Mouse (Mus musculus) adrenal gland, postnatal 14 days (tissue): Measurements from ENCODE around the gene Skp1a. TPM values are rescaled to one million over a fixed set of nuclear protein-coding genes. Genes with fewer than 3 reads are reported as not detected.
A peak's percentile ranks its signal among the peaks of the same experiment; 100 is the strongest.

Source experiments
- DNase-seq: peaks from one replicate; pipeline ENCODE4 v3.0.0; 2021; ENCODE audit warnings: mixed read lengths
- total RNA-seq: library from RNA; stranded (reverse); gene quantifications from 2 replicates; pipeline ENCODE4 v1.2.3, GENCODE M21; 2021

Gene Skp1a
- total RNA-seq, 1 experiment from 2014 or later: 321 TPM

GRCm38 (mm10) chr11:52253674-52254375 is 22.0 kb downstream of the Skp1a start:
- DNase-seq: peak; percentile 88

- DNase-seq: no peak
Observed at GRCm38 (mm10) chr11:52255077-52255476, 23.3 kb downstream of the Skp1a start.

DNA sequence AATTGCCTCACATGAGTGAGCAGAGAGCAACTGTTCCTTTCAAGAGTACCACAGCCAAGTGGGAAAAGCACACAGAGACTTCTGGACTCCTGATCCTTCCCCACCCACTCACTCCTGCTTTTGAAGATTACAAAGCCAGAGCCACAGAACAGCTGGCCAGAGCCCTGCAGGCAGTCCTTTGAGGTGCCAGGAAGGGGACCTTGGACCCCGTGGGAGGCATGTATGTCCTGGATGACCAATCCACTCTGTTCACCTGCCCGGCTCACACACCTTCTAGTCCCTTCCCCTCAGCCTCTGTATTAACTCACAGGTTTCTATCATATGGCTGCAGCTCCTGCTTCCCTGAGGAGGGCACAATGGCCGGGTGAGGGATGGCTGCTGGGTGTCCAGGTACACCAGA is 25.6 kb downstream of the Skp1a start:
- DNase-seq: no peak

GRCm38 (mm10) chr11:52258711-52259110 is 26.9 kb downstream of the Skp1a start:
- DNase-seq: no peak

DNA sequence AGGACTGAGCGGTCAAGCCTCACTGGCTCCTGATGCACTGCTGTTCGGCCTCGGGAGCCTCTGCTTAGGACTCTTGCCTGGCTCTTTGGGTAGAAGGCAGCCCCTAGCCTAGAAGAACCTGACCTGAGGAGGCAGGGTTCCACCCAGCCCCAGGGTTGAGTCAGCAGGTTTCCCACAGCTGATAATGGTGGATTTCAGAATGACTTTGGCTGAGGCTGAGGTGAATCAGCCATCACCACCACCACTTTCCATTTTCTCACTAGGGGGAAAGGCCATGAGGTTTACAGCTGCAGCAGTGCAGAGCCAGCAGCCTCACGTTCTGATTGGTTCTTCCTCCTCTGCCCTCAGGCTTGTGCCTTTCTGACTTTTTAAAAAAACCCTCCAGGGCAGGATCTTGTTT is 29.1 kb downstream of the Skp1a start:
- DNase-seq: peak; percentile 44

- DNase-seq: peak; percentile 88
Observed at GRCm38 (mm10) chr11:52261937-52262336, 30.1 kb downstream of the Skp1a start.

DNA sequence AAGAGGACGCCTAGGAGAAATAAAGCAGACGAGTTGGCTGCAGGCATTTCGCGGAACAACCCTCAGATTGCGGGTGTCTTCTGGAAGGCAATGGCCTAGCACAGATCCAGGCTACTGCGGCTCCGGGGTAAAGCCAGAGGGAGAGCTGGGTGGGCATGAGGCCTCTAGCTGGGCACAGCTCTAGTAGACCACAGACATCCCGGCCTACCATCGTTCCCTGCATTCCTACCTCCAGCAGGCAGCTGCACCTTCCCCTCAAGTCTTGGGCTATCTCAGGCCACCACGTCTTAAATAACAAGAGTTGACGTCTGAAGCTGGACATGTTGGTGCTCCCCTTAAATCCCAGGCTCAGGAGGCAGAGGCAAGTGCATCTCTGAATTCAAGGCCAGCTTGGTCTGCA is 30.5 kb downstream of the Skp1a start:
- no peak for DNase-seq

GRCm38 (mm10) chr11:52264871-52265270 is 33.1 kb downstream of the Skp1a start:
- DNase-seq: no peak

- DNase-seq: no peak
Observed at GRCm38 (mm10) chr11:52265616-52266307, 34.0 kb downstream of the Skp1a start.

DNA sequence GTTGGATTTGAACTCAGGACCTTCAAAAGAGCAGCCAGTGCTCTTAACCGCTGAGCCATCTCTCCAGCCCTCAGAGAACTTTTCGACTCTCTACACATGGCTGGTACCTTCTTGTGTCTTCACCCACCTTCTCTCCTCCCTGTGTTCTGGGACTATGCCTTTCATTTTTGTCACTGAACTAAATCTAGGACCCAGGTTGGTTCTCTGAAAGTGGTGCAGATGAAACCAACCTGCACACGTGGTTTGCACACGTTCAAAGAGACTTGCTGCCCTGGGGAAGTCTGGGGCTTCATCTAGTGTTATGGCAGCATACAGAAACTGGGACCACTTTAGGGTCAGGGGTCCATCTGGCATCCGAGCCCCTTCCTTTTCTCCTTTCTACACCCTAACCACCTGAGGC is 35.5 kb downstream of the Skp1a start:
- no peak for DNase-seq

GRCm38 (mm10) chr11:52268104-52268835 is 36.5 kb downstream of the Skp1a start:
- DNase-seq: peak; percentile 43

GRCm38 (mm10) chr11:52269841-52270240 is 38.0 kb downstream of the Skp1a start:
- peak; percentile 68 for DNase-seq

GRCm38 (mm10) chr11:52271765-52272495 is 40.1 kb downstream of the Skp1a start:
- DNase-seq: no peak

- no peak for DNase-seq
Observed at GRCm38 (mm10) chr11:52272619-52273018, 40.8 kb downstream of the Skp1a start.

GRCm38 (mm10) chr11:52273183-52273941 is 41.6 kb downstream of the Skp1a start:
- peak; percentile 81 for DNase-seq

GRCm38 (mm10) chr11:52273942-52274330 is 42.1 kb downstream of the Skp1a start:
- no peak for DNase-seq

GRCm38 (mm10) chr11:52274456-52275112 is 42.8 kb downstream of the Skp1a start:
- DNase-seq: peak; percentile 48

DNA sequence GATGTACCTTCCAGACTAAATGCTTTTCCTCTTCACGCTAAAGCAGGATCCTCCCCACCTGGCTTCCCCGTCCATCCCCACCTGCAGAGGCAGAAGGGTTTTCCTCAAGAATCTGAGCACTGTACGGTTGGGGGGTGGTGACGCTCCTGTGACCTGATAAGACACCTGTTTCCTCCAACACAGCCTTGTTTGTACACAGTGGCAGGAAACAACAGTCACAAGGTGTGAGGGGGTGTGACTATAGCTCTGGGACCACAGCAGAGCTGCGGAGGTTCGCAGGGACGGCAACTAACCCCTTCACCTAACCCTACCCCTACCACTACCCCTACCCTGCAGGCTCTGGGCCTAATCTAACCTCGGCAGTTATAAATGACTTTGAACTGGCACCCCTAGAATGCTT is 43.6 kb downstream of the Skp1a start:
- DNase-seq: no peak

DNA sequence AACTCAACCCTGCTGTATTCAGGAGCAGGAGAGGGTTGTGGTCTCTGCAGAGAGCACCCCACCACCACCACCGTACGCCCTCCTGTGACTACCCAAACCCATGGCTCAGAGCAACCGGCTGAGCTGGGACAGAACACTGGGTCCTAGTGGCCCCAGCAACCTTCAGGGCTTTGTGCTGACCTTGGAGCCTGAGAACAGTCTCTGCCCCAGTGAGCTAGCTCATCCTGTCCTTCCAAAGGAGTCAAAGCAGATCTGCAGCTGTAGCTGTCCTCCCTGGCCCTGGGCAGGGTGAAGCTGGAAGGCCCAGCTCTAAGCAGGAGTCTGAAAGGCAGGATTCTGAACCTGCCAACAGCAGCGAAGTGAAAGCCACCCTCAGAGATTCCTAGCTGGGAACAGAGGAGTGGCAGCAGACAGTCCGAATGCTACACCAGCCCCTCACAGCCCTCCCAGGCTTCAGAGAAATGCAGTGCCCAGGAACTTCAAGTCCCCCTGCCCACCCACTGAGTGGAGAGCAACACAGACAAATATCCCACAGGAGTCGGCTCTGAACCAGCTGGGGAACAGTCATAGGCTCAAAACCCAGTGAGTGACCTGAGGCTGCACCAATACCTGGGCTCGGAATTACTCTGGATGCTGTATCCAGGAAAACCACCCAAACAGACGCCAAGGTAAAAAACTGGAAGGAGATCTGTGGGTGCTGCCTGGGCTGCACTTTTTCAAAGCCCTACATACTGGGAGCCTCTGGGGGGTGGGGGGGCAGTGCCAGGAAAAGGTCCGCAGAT is 44.2 kb downstream of the Skp1a start:
- peak; percentile 70 for DNase-seq

- no peak for DNase-seq
Observed at GRCm38 (mm10) chr11:52276961-52277391, 45.2 kb downstream of the Skp1a start.
